Mouse (Mus musculus) adrenal gland, adult 8-10 months (tissue): ENCODE results near the gene Zfp646. TPM values are rescaled to one million over a fixed set of nuclear protein-coding genes. Genes with fewer than 3 reads are reported as not detected.
"Not testable (repeated sequence)": the region's sequence is repeated elsewhere in the genome, so short reads cannot be mapped to it uniquely, and the experiment has no call there.

Experiments used
- DNase-seq: peaks from one replicate; pipeline ENCODE4 v3.0.0; 2022
- total RNA-seq, 4 experiments: library from RNA; stranded (reverse); gene quantifications; 2 replicates each; pipeline ENCODE4 v1.2.4; 2022

The Zfp646 gene
- 10 to 100 TPM; 34.2 to 46.2 (median 40.2) TPM for total RNA-seq

- peak; percentile 53 for DNase-seq
Measured at GRCm38 (mm10) chr7:127876041-127876466, at the start of gene Zfp646. Zfp646 (plus strand) TSS chr7:127876221.

GRCm38 (mm10) chr7:127835550-127835949, 40.5 kb upstream of the Zfp646 start:
- DNase-seq = no peak

GRCm38 (mm10) chr7:127837473-127837872, 38.5 kb upstream of the Zfp646 start:
- DNase-seq = no peak

GRCm38 (mm10) chr7:127837878-127838277, 38.1 kb upstream of the Zfp646 start:
- DNase-seq = not testable (repeated sequence)

- not testable (repeated sequence) for DNase-seq
Measured at GRCm38 (mm10) chr7:127840031-127840430, 36.0 kb upstream of the Zfp646 start.

GRCm38 (mm10) chr7:127840886-127841285, 35.1 kb upstream of the Zfp646 start:
- peak; percentile 52 for DNase-seq

GRCm38 (mm10) chr7:127841340-127842000, 34.6 kb upstream of the Zfp646 start:
- DNase-seq = peak; percentile 93

- DNase-seq = peak; percentile 82
Measured at GRCm38 (mm10) chr7:127842001-127842718, 33.9 kb upstream of the Zfp646 start.

- DNase-seq = no peak
Measured at GRCm38 (mm10) chr7:127849973-127850875, 25.8 kb upstream of the Zfp646 start.

GRCm38 (mm10) chr7:127850906-127851305, 25.1 kb upstream of the Zfp646 start:
- DNase-seq = no peak

GRCm38 (mm10) chr7:127858258-127858657, 17.8 kb upstream of the Zfp646 start:
- DNase-seq = no peak

GRCm38 (mm10) chr7:127866434-127866833, 9.6 kb upstream of the Zfp646 start:
- DNase-seq = no peak

- DNase-seq = no peak
Measured at GRCm38 (mm10) chr7:127867641-127868040, 8.4 kb upstream of the Zfp646 start.

GRCm38 (mm10) chr7:127869149-127869810, 6.7 kb upstream of the Zfp646 start:
- no peak for DNase-seq

- DNase-seq = no peak
Measured at GRCm38 (mm10) chr7:127870136-127870821, 5.7 kb upstream of the Zfp646 start.

GRCm38 (mm10) chr7:127874812-127875626, 1.0 kb upstream of the Zfp646 start:
- no peak for DNase-seq

GRCm38 (mm10) chr7:127875627-127876001, 407 bp upstream of the Zfp646 start:
- peak; percentile 87 for DNase-seq

- DNase-seq = peak; percentile 82
Measured at GRCm38 (mm10) chr7:127876467-127877348, 687 bp downstream of the Zfp646 start, which contains the start of gene Zfp668. Zfp668 (minus strand) TSS chr7:127876828.

- DNase-seq = no peak
Measured at GRCm38 (mm10) chr7:127879301-127879700, 3.3 kb downstream of the Zfp646 start.

GRCm38 (mm10) chr7:127880431-127880830, 4.4 kb downstream of the Zfp646 start:
- DNase-seq = no peak
